Mouse (Mus musculus): ENCODE measurements around the gene Mapkbp1.

Mapkbp1 gene

GRCm38 (mm10) chr2:120054771-120055552, 82.5 kb downstream of the Mapkbp1 start:
- DNase-seq (ENCODE audit: low read depth): no peak

- DNase-seq (ENCODE audit: low read depth): no peak
These were observed 83.4 kb downstream of the Mapkbp1 start for GRCm38 (mm10) chr2:120055923-120056322.

DNA sequence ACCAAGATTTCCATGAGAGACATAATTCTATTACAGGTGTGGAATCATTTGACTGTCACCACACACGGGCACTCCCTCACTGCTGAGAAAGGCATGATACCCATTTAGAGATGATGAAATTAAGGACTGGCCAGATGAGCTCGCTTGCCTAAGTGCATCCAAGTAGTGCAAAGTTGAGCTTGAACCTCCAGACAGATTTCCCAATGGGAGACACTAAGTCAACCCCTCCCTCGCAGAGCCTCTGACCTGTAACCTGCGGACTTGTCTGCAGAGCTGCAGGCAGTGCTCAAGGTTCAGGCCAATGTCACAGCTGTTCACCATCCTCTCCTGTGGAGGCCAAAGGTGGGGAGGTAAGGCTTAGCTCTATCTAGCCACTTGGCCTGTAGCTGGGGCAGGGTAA, 86.3 kb downstream of the Mapkbp1 start:
- DNase-seq (ENCODE audit: low read depth): no peak

DNA sequence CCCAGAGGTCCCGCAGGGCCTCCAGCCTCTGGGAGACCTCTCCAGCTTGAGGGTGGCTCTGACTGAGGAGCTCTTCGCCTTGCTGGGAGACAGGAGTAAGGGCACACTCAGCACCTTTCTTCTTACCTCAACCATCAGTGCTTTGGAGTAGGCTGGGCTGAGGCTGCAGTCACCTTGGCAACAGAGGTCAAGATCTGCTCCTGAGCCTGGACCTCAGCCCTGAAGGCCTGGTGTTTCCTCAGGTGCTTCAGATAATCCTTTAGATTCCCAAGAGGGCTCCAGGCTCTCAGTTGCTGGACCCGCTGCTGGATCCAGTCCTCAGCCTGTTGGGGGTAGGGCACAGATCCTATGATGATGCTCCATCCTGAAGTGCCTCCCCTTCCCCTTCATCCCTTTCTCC, 87.0 kb downstream of the Mapkbp1 start:
- DNase-seq (ENCODE audit: low read depth): no peak

GRCm38 (mm10) chr2:120060190-120060589, 87.7 kb downstream of the Mapkbp1 start:
- no peak for DNase-seq (ENCODE audit: low read depth)

DNA sequence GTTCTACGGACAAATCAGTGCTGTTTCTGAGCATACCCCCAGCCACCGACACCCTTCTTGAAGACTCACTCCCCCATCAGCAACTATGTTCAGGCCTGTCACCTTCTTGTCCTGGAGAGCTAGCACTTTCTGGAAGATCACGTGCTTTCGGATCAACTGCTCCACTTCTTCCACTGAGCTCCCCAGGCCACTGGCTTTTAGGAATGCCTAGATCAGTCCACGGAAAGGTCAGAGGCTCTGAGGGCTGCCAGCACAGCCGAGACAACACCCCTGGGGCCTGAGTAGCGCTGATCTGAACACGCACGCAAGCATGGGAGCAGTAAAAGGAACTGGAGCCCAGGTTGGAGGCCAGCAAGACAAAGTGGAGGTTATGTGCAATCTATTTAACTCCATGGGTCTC, 88.2 kb downstream of the Mapkbp1 start:
- DNase-seq (ENCODE audit: low read depth): no peak

DNA sequence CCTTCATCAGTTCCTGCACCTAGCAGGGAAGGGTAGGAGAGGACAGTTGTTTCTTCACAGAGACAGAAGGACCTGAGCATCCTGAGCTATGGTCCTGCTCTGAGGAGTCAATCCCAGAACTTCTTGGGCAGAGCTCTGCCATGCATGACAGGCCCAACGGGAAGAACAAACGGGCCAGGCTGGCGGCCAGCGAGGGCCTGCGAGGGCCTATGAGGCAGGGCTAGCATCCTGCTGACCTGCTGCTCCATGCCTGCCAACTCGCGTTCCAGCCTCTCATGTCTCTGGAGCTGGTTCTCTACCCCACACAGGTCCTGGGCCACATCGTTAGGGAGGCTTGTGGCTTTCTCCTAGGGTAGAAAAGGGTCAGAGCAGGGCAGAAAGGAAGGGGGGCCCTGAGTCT, 89.7 kb downstream of the Mapkbp1 start:
- no peak for DNase-seq (ENCODE audit: low read depth)

GRCm38 (mm10) chr2:120064639-120065038, 92.1 kb downstream of the Mapkbp1 start:
- no peak for DNase-seq (ENCODE audit: low read depth)

GRCm38 (mm10) chr2:120065243-120065642, 92.7 kb downstream of the Mapkbp1 start:
- DNase-seq (ENCODE audit: low read depth): no peak

- DNase-seq (ENCODE audit: low read depth): no peak
These were observed 93.7 kb downstream of the Mapkbp1 start for GRCm38 (mm10) chr2:120066224-120066623.

DNA sequence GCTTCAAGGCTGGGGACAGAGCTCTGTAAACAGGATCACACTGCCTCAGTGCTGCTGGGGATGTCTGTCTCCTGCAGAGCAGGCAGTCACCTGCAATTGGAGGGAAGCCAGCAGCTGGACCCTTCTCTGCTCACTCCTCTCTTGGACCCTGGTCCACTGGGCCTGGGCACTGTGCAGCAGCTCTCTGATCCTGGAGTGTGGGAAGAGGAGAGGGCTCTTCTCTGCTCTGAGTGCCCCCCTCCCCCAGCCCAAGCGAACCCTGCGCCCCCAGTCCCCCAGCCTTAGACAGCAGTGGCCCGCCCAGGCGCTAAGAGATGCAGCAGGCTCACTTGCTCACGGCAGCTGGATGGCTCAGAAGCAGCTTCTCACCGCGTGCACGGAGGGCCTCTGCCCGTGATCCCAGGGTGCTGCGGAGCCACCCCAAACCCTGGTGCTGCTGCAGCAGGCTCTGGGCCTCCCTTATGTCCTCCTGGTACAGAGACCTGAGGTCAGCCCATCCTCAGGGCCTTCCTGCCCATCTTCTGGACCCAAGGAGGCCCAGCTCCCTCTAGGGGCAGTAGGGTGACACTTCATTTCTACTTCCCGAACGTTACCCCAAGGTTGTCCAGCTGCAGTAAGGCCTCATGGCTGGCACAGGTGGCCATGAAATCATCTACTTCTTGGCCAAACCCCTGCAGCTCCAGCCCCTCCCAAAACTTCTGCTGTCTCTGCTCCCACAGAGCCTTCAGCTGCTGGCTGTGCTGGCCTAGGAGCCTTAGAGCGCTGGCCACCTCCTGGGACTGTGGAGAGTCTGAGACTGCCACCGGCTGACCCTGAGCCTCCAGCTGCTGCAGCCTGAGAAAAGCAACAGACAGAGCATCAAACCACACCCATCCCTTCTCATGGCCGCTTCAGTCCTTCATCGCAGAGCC, 96.3 kb downstream of the Mapkbp1 start:
- DNase-seq (ENCODE audit: low read depth): no peak

GRCm38 (mm10) chr2:120069466-120069990, 97.0 kb downstream of the Mapkbp1 start:
- DNase-seq (ENCODE audit: low read depth): no peak

- no peak for DNase-seq (ENCODE audit: low read depth)
These were observed 101.6 kb downstream of the Mapkbp1 start for GRCm38 (mm10) chr2:120074096-120074495.

- no peak for DNase-seq (ENCODE audit: low read depth)
These were observed 103.7 kb downstream of the Mapkbp1 start for GRCm38 (mm10) chr2:120076076-120076705.

All from c-Kit-positive CD71-positive TER-119-negative erythroid progenitor cells, embryonic 14.5 days (primary cell).